Mouse (Mus musculus): ENCODE measurements at regions not wholly inside any gene's neighbourhood (a gene's known extent, or its start where the extent isn't known, plus 50 kb on each side); places are given as distances from the start of the nearest gene placed in this dataset.
A peak's percentile ranks its signal among the peaks of the same experiment; 100 is the strongest.

DNA sequence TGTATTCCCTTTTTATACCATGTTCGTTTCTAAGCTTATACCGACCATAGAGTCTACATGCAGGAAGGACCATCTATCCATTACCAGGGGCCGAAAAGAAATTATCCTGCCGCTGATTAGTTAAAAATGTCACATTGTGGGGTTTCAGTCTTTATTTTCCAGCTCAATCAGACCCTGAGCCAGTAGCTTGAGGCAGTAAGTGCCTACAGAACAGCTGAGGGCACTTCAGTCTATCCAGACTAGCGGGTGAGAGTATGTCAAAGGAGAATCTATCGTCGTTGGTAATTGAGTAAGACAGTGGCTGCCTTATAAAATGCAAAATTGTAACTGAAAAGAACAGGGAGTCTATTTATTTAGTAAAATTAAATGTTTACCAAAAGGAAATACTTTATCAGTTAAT is 269.4 kb upstream of the Fign start:
- H3K27ac ChIP-seq (replicated peaks; ENCODE audit: low read depth, low read length) = no peak overlapping the region
- H3K9ac ChIP-seq (replicated peaks; ENCODE audit: low read length) = no peak overlapping the region
- no peak for ATAC-seq (replicated peaks; ENCODE audit: insufficient number of reproducible peaks, low FRiP score, low TSS enrichment, low read depth)
- no peak for DNase-seq (ENCODE audit: low spot score)
- H3K27me3 ChIP-seq (ENCODE audit: control insufficient read depth, insufficient read depth, low read length) = no peaks in the 10 kb centered on the region
- H3K4me2 ChIP-seq (ENCODE audit: low read depth, low read length) = no peak overlapping the region
- H3K4me3 ChIP-seq (ENCODE audit: low read depth, low read length) = no peak overlapping the region
- no peaks in the 10 kb centered on the region for H3K9me3 ChIP-seq (replicated peaks; ENCODE audit: control insufficient read depth, low read length)
- H3K4me1 ChIP-seq (ENCODE audit: control insufficient read depth, insufficient read depth, low read length) = no peaks in the 10 kb centered on the region
- no peaks in the 10 kb centered on the region for H3K36me3 ChIP-seq (replicated peaks; ENCODE audit: control insufficient read depth, insufficient read depth, low read depth, low read length)
- 80% methylated on average over 7 of the region's 7 CpGs for WGBS

DNA sequence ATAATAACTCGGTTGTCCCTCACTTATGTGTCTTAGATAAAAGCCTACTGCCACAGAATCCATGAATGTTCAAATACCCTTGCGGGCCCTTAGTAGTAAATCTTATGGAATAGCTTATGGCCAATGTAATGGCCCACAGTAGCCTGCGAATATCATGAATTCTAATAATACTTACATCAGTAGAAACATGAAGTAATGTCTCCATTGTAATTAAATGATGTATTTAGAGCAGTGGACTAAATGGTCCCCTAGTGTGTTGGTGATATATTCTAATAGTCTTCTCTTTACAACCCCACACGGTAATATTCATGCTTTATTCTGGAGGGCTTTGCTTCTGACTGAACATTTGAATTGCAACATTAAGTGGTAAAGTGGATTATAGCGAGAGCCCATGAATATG is 268.7 kb upstream of the Fign start:
- WGBS = 87% methylated on average over 5 of the region's 5 CpGs
- Histone ChIP-seq H3K9ac (replicated peaks; ENCODE audit: low read length) (no peak overlapping the region), H3K27me3 (ENCODE audit: control insufficient read depth, insufficient read depth, low read length) (no peaks in the 10 kb centered on the region), H3K9me3 (replicated peaks; ENCODE audit: control insufficient read depth, low read length) (no peaks in the 10 kb centered on the region), H3K36me3 (replicated peaks; ENCODE audit: control insufficient read depth, insufficient read depth, low read depth, low read length) (no peaks in the 10 kb centered on the region), H3K4me1 (ENCODE audit: control insufficient read depth, insufficient read depth, low read length) (no peaks in the 10 kb centered on the region), H3K27ac (replicated peaks; ENCODE audit: low read depth, low read length) (no peak overlapping the region), H3K4me3 (ENCODE audit: low read depth, low read length) (no peak overlapping the region), H3K4me2 (ENCODE audit: low read depth, low read length) (no peak overlapping the region)
- no peak for ATAC-seq (replicated peaks; ENCODE audit: insufficient number of reproducible peaks, low FRiP score, low TSS enrichment, low read depth)
- DNase-seq (ENCODE audit: low spot score) = no peak

DNA sequence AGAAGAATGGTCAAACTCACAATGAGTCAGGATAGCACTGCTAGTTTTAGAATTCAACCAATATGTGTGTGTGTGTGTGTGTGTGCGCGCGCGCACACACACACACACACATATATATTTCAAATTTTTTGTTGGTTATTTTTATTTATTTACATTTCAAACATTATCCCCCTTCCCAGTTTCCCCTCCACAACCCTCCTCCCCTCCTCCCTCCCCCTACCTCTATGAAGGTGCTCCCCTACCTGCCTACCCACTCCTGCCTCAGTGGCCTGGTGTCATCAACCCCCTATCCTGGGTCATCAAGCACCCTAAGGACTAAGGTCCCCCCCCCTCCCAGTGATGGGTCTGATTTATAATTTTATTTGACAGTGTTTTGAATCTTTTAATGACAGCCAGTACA is 258.4 kb upstream of the Fign start:
- Histone ChIP-seq H3K9ac (replicated peaks; ENCODE audit: low read length) (no peak overlapping the region), H3K4me1 (ENCODE audit: control insufficient read depth, insufficient read depth, low read length) (no peaks in the 10 kb centered on the region), H3K27me3 (ENCODE audit: control insufficient read depth, insufficient read depth, low read length) (no peaks in the 10 kb centered on the region), H3K27ac (replicated peaks; ENCODE audit: low read depth, low read length) (no peak overlapping the region), H3K4me3 (ENCODE audit: low read depth, low read length) (no peak overlapping the region), H3K4me2 (ENCODE audit: low read depth, low read length) (no peak overlapping the region), H3K9me3 (replicated peaks; ENCODE audit: control insufficient read depth, low read length) (no peaks in the 10 kb centered on the region), H3K36me3 (replicated peaks; ENCODE audit: control insufficient read depth, insufficient read depth, low read depth, low read length) (no peaks in the 10 kb centered on the region)
- 98% methylated on average over 4 of the region's 4 CpGs for WGBS
- ATAC-seq (replicated peaks; ENCODE audit: insufficient number of reproducible peaks, low FRiP score, low TSS enrichment, low read depth) = no peak
- DNase-seq (ENCODE audit: low spot score) = no peak

DNA sequence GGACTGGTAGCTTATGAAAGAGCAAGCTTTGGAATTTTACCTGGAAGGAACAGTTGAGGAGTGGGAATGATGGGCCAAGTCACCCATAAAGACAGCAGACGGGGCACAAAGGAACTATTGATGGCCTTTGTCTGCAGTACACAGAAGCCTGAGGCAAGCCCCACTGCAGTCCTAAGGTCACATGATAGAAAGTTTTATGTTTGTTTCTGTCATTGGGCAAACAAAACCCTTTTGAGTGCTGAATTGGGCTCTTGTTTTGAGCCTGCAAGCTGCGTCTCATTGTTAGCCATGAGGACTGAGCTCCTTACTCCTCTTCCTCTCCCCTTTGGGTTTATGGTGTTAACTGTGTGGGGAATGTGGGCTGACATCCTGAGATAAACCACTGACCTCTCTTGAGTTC is 227.7 kb upstream of the Fign start:
- no peak overlapping the region for H3K27ac ChIP-seq (replicated peaks; ENCODE audit: low read depth, low read length)
- no peaks in the 10 kb centered on the region for H3K9me3 ChIP-seq (replicated peaks; ENCODE audit: control insufficient read depth, low read length)
- H3K9ac ChIP-seq (replicated peaks; ENCODE audit: low read length) = no peak overlapping the region
- H3K4me1 ChIP-seq (ENCODE audit: control insufficient read depth, insufficient read depth, low read length) = no peaks in the 10 kb centered on the region
- 0 out of 2 replicates have a peak, but pooled peaks have one; percentile 14 for ATAC-seq (replicated peaks; ENCODE audit: insufficient number of reproducible peaks, low FRiP score, low TSS enrichment, low read depth)
- 38% methylated on average over 2 of the region's 2 CpGs for WGBS
- DNase-seq (ENCODE audit: low spot score) = no peak
- no peak overlapping the region for H3K4me2 ChIP-seq (ENCODE audit: low read depth, low read length)
- H3K36me3 ChIP-seq (replicated peaks; ENCODE audit: control insufficient read depth, insufficient read depth, low read depth, low read length) = no peaks in the 10 kb centered on the region
- no peak overlapping the region for H3K4me3 ChIP-seq (ENCODE audit: low read depth, low read length)
- no peaks in the 10 kb centered on the region for H3K27me3 ChIP-seq (ENCODE audit: control insufficient read depth, insufficient read depth, low read length)

Measured in embryonic facial prominence, embryonic 11.5 days (tissue).